Mouse (Mus musculus) embryonic facial prominence, embryonic 12.5 days (tissue): ENCODE data around the gene Necab2. TPM values are rescaled to one million over a fixed set of nuclear protein-coding genes. Genes with fewer than 3 reads are reported as not detected.

ENCODE experiments used
- ATAC-seq: fragments of 200-750 bp; cut with Nextera tagmentation; 2 replicates; pipeline ENCODE4 v1.8.0; 2017; ENCODE audit not compliant: insufficient number of reproducible peaks, insufficient read depth, low FRiP score, low TSS enrichment
- H3K27ac ChIP-seq: fragments of 300-500 bp; sonication (generic); 2 replicates; pipeline ENCODE4 v1.5.1; 2016; ENCODE audit warnings: mild to moderate bottlenecking
- H3K27me3 ChIP-seq: fragments of 300-500 bp; sonication (generic); 2 replicates; pipeline ENCODE4 v1.6.1; 2016; ENCODE audit warnings: mild to moderate bottlenecking, moderate library complexity
- H3K36me3 ChIP-seq: fragments of 300-500 bp; sonication (generic); 2 replicates; pipeline ENCODE4 v1.6.1; 2016; ENCODE audit warnings: mild to moderate bottlenecking
- H3K4me1 ChIP-seq: fragments of 300-500 bp; sonication (generic); 2 replicates; pipeline ENCODE4 v1.6.1; 2016
- H3K4me2 ChIP-seq: fragments of 300-500 bp; sonication (generic); replicated peaks from 2 replicates; pipeline ENCODE4 v1.6.1; 2016; ENCODE audit warnings: mild to moderate bottlenecking, moderate library complexity
- H3K4me3 ChIP-seq: fragments of 300-500 bp; sonication (generic); 2 replicates; pipeline ENCODE4 v1.5.1; 2016; ENCODE audit warnings: mild to moderate bottlenecking
- H3K9ac ChIP-seq: fragments of 300-500 bp; sonication (generic); 2 replicates; pipeline ENCODE4 v1.6.1; 2016; ENCODE audit warnings: mild to moderate bottlenecking, moderate library complexity
- H3K9me3 ChIP-seq: fragments of 300-500 bp; sonication (generic); 2 replicates; pipeline ENCODE4 v1.6.1; 2016; ENCODE audit warnings: mild to moderate bottlenecking, moderate library complexity
- WGBS: fragments of 180-500 bp; shearing (Covaris S2); methylation state at CpG from one replicate; pipeline ENCODE4 v1.1.7; 2016; 5-methylcytosine and 5-hydroxymethylcytosine counted together
- polyA plus RNA-seq: library from polyadenylated mRNA; unstranded; fragments of >200 nt; fragmentation: Nextera tagmentation; extraction: Ambion mirVana; gene quantifications from 2 replicates; pipeline ENCODE4 v1.2.1, GENCODE M21; 2016

Necab2 gene
- polyA plus RNA-seq, 1 experiment from 2014 or later: 12.5 TPM

- Histone ChIP-seq H3K4me2 (no peak overlapping the region), H3K9me3 (no peaks in the 10 kb centered on the region), H3K27me3 (no peaks in the 10 kb centered on the region), H3K36me3 (peaks cover 27% of the 10 kb centered on the region), H3K27ac (no peak overlapping the region), H3K4me1 (peaks cover 15% of the 10 kb centered on the region), H3K4me3 (no peak overlapping the region), H3K9ac (no peak overlapping the region)
- 47% methylated on average over 10 of the region's 10 CpGs for WGBS
- 0 out of 2 replicates have a peak, but pooled peaks have one; percentile 38 for ATAC-seq
Measured at GRCm38 (mm10) chr8:119503191-119503767, 56.8 kb downstream of the Necab2 start.

DNA sequence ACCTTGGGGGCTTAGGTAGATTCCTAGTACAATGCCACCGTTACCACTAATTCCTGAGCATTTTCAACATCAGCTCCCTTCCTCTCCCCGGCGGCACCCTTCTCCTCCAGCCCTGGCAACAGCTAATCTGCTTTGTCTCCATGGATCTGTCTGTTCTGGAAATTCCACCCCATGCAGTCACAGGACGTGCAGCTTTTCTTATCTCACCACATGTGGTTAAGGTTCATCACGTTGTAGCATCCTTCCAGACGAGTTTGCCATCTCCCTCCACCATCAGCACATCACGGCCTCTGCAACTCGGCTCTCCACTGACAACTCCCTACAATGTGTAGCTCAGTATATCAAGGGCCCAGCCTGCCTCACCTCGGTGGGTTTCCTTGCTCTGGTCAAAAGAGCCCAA, 59.0 kb downstream of the Necab2 start:
- no peak for ATAC-seq
- peaks cover 5% of the 10 kb centered on the region for H3K4me1 ChIP-seq
- WGBS: 38% methylated on average over 9 of the region's 9 CpGs
- no peak overlapping the region for H3K4me3 ChIP-seq
- H3K4me2 ChIP-seq: no peak overlapping the region
- H3K27me3 ChIP-seq: no peaks in the 10 kb centered on the region
- no peak overlapping the region for H3K9ac ChIP-seq
- no peaks in the 10 kb centered on the region for H3K9me3 ChIP-seq
- H3K27ac ChIP-seq: no peak overlapping the region
- H3K36me3 ChIP-seq: peaks cover 49% of the 10 kb centered on the region

GRCm38 (mm10) chr8:119506106-119506505, 59.6 kb downstream of the Necab2 start:
- Histone ChIP-seq H3K36me3 (peaks cover 54% of the 10 kb centered on the region), H3K27me3 (no peaks in the 10 kb centered on the region), H3K4me1 (peaks cover 4% of the 10 kb centered on the region), H3K9ac (no peak overlapping the region), H3K4me3 (no peak overlapping the region), H3K4me2 (no peak overlapping the region), H3K27ac (no peak overlapping the region), H3K9me3 (no peaks in the 10 kb centered on the region)
- 84% methylated on average over 8 of the region's 8 CpGs for WGBS
- ATAC-seq: no peak

GRCm38 (mm10) chr8:119510471-119510870, 64.0 kb downstream of the Necab2 start:
- no peak for ATAC-seq
- 89% methylated on average over 9 of the region's 9 CpGs for WGBS
- Histone ChIP-seq H3K4me1 (no peaks in the 10 kb centered on the region; the same call in 1 of the 2 replicates), H3K9ac (no peak overlapping the region), H3K9me3 (no peaks in the 10 kb centered on the region), H3K27ac (no peak overlapping the region), H3K4me2 (no peak overlapping the region), H3K4me3 (no peak overlapping the region), H3K36me3 (peaks cover 91% of the 10 kb centered on the region), H3K27me3 (no peaks in the 10 kb centered on the region)

DNA sequence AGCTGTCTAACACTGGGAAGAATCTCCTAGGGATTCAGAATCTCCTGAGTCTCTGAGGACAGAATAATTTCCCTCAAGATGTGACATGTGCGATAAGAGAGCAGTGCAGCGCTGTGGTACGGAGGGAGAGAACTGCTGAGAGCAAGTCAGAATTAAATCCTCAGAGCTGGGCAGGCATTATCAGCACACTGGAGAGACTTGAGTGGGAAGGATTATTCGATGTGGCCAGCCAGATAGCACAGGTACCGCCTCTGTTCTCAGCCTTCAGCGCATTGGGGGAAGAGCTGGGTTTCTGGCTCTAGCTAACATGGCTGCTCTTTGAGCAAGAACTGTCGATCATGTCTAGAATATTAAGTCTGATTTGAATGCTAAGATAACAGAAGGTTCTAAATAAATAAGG, 65.2 kb downstream of the Necab2 start:
- ATAC-seq: no peak
- Histone ChIP-seq H3K9ac (no peak overlapping the region), H3K4me1 (no peaks in the 10 kb centered on the region), H3K27ac (no peak overlapping the region), H3K9me3 (no peaks in the 10 kb centered on the region), H3K4me2 (no peak overlapping the region), H3K36me3 (peaks cover 94% of the 10 kb centered on the region), H3K4me3 (no peak overlapping the region), H3K27me3 (no peaks in the 10 kb centered on the region)
- WGBS: 89% methylated on average over 7 of the region's 7 CpGs

DNA sequence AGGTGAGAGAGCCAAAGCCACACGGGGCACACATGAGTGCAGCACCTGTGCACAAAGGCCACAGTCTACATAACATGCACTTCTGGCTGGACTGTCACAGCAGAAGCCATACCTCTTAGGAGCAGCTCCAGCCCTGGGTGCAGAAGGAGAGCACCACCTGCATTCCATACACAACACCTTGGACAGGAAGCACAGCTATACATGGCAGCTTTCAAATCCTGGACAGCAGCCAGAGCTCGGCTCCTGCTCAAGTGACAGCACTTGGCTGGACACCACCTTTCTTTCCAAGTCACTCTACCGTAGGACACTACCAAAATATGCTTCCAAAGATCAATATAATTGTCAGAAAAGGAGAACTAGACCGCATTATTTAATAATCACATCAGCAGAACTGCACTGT, 66.9 kb downstream of the Necab2 start:
- Histone ChIP-seq H3K27ac (no peak overlapping the region), H3K4me1 (no peaks in the 10 kb centered on the region), H3K36me3 (peaks cover 97% of the 10 kb centered on the region), H3K9me3 (no peaks in the 10 kb centered on the region), H3K4me3 (no peak overlapping the region), H3K9ac (no peak overlapping the region), H3K27me3 (no peaks in the 10 kb centered on the region), H3K4me2 (no peak overlapping the region)
- WGBS: 92% methylated on average over 4 of the region's 4 CpGs
- ATAC-seq: no peak

- whole genome bisulfite sequencing: 95% methylated on average over 3 of the region's 3 CpGs
- no peak overlapping the region for H3K4me2 ChIP-seq
- no peaks in the 10 kb centered on the region for H3K4me1 ChIP-seq
- no peak overlapping the region for H3K27ac ChIP-seq
- ATAC-seq: no peak
- peaks cover 97% of the 10 kb centered on the region for H3K36me3 ChIP-seq
- no peak overlapping the region for H3K9ac ChIP-seq
- no peaks in the 10 kb centered on the region for H3K27me3 ChIP-seq
- no peaks in the 10 kb centered on the region for H3K9me3 ChIP-seq
- H3K4me3 ChIP-seq: no peak overlapping the region
Measured at GRCm38 (mm10) chr8:119514940-119515339, 68.4 kb downstream of the Necab2 start.

DNA sequence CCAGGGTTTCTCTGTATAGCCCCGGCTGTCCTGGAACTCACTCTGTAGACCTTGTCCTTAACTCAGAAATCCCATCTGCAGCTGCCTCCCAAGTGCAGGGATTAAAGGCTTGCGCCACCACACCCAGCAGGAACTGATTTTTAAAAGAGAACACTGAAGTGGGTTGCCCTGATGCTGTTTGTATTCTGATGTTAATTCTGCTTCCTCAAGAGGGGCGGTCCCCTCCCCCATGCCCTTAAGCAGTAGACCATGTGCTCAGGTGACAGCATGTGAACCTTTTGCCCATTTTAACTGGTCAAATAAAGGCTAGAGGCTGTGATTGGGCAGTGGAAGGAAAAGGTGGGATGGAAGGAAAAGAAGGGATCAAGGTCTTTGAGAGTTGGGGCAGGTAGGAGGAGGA, 69.2 kb downstream of the Necab2 start:
- no peak for ATAC-seq
- H3K27me3 ChIP-seq: no peaks in the 10 kb centered on the region
- H3K36me3 ChIP-seq: peaks cover 97% of the 10 kb centered on the region
- no peaks in the 10 kb centered on the region for H3K9me3 ChIP-seq
- H3K9ac ChIP-seq: no peak overlapping the region
- H3K4me1 ChIP-seq: no peaks in the 10 kb centered on the region
- H3K4me2 ChIP-seq: no peak overlapping the region
- H3K4me3 ChIP-seq: no peak overlapping the region
- 70% methylated on average over 3 of the region's 3 CpGs for WGBS
- H3K27ac ChIP-seq: no peak overlapping the region

DNA sequence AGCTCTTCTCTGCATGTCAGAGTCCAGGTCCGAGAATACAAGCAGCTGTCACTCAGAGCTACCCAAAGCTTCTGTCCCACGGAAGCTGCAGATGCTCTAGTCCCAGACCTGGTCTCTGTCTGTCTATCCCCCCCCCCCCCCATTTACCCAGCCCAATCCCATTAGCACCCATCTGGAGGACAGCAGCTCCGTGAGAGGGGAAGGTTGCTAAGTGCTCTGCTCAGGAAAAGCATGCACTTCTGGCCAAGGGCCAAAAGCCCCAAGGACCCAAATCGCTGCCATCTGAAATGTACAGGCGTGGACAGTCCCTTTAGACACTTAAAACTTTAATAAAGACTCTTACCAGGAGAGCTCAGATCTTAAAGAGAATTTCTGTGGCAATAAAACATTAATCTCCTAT, 70.2 kb downstream of the Necab2 start:
- 69% methylated on average over 5 of the region's 5 CpGs for WGBS
- Histone ChIP-seq H3K27me3 (no peaks in the 10 kb centered on the region), H3K4me1 (no peaks in the 10 kb centered on the region), H3K9me3 (no peaks in the 10 kb centered on the region), H3K27ac (no peak overlapping the region), H3K9ac (no peak overlapping the region), H3K36me3 (peaks cover 98% of the 10 kb centered on the region), H3K4me3 (no peak overlapping the region), H3K4me2 (no peak overlapping the region)
- no peak for ATAC-seq

DNA sequence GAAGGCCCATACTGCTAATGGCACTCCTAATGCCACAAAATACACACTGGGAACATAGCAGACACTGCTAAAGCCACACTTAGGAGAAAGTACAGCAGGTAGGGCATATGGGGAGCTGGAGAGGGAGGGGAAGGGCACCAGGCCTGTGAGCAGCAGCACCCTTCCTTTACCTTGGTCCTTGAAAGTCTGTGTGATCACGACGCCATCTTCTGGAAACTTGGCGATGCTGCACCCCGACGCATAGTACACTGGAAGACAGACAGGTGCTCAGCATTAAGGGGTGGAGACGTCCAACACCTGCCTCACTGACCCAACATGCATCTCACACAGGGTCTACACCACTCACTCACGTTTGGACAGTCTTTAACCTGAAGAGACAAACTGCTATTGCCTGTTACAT, 73.6 kb downstream of the Necab2 start:
- no peak overlapping the region for H3K27ac ChIP-seq
- no peak for ATAC-seq
- H3K4me2 ChIP-seq: no peak overlapping the region
- no peak overlapping the region for H3K4me3 ChIP-seq
- H3K36me3 ChIP-seq: peaks cover 96% of the 10 kb centered on the region
- no peak overlapping the region for H3K9ac ChIP-seq
- 69% methylated on average over 7 of the region's 7 CpGs for WGBS
- H3K4me1 ChIP-seq: no peaks in the 10 kb centered on the region
- no peaks in the 10 kb centered on the region for H3K27me3 ChIP-seq
- H3K9me3 ChIP-seq: no peaks in the 10 kb centered on the region

Other genes with a start within 250 kb of the Necab2 start
- 325 and 333 TPM in 2 replicates for gene Hsbp1, start 102.2 kb upstream of the Necab2 start, polyA plus RNA-seq
- gene Mlycd, start 51.8 kb upstream of the Necab2 start, polyA plus RNA-seq: 12.5 and 14.7 TPM in 2 replicates
- 0.43 and 0.56 TPM in 2 replicates for gene Osgin1, start 12.6 kb upstream of the Necab2 start, polyA plus RNA-seq
- 1.7 and 3.3 TPM in 2 replicates for gene Slc38a8, start 55.0 kb downstream of the Necab2 start, polyA plus RNA-seq
- 147 TPM in 2 replicates for gene Mbtps1, start 112.0 kb downstream of the Necab2 start, polyA plus RNA-seq
- 37.2 and 39.5 TPM in 2 replicates for gene Hsdl1, start 128.5 kb downstream of the Necab2 start, polyA plus RNA-seq
- 0.09 TPM in 1 of 2 replicates, not detected in the other for gene Dnaaf1, start 128.5 kb downstream of the Necab2 start, polyA plus RNA-seq
- 15.2 and 15.5 TPM in 2 replicates for gene Taf1c, start 158.5 kb downstream of the Necab2 start, polyA plus RNA-seq
- gene Adad2, start 166.0 kb downstream of the Necab2 start, polyA plus RNA-seq: 0.10 and 0.23 TPM in 2 replicates
- gene Kcng4, start 189.0 kb downstream of the Necab2 start, polyA plus RNA-seq: 0.08 and 0.11 TPM in 2 replicates
- 4.3 and 5.6 TPM in 2 replicates for gene Wfdc1, start 219.6 kb downstream of the Necab2 start, polyA plus RNA-seq